ENCODE assay signal across 12 mouse cellular contexts in genomic region chr12:113101251-113101960, GRCm38 (mm10). TPM values are rescaled to one million over a fixed set of nuclear protein-coding genes. Genes with fewer than 3 reads are reported as not detected.
A peak's percentile ranks its signal among the peaks of the same experiment; 100 is the strongest.
DNase-seq lines count a peak whose midpoint lies in the region; ATAC-seq and TF ChIP-seq lines count a peak whose summit lies in the region.
"Had no signal": no experiment of that assay in that cellular context is flagged by ENCODE, and none has a peak within 500 bp of the region (broad histone marks: within the 10 kb centered on the region; RNA-seq: fewer than 3 reads in every experiment).

No protein-coding gene starts in this region.

- peak overlapping the region; percentile 23; the same call in 1 of the 2 replicates for H3K27ac ChIP-seq in heart, adult 2 months
- no peak overlapping the region for H3K27ac ChIP-seq in heart, embryonic 11.5 days (ENCODE audit: low read depth, low read length)
- H3K27ac ChIP-seq in limb, embryonic 12.5 days, result peak overlapping the region; percentile 37; the same call in 1 of the 2 replicates
- no peak overlapping the region for H3K27ac ChIP-seq in limb, embryonic 10.5 days

- no peaks in the 10 kb centered on the region for H3K36me3 ChIP-seq in heart, adult 2 months (ENCODE audit: control insufficient read depth, insufficient read depth, low read length)
- H3K36me3 ChIP-seq in heart, embryonic 11.5 days (ENCODE audit: control insufficient read depth, insufficient read depth, low read length), result 0 out of 2 replicates have a peak, but pooled peaks cover 2% of the 10 kb centered on the region
- peaks cover 46% of the 10 kb centered on the region for H3K36me3 ChIP-seq in limb, embryonic 12.5 days
- H3K36me3 ChIP-seq in limb, embryonic 10.5 days, result peaks cover 67% of the 10 kb centered on the region

- WGBS in heart, adult 2 months, result 63% methylated on average over 9 of the region's 9 CpGs
- WGBS in heart, embryonic 11.5 days (ENCODE audit: insufficient replicate concordance), result 84% methylated on average over 9 of the region's 9 CpGs
- 90% methylated on average over 9 of the region's 9 CpGs for WGBS in limb, embryonic 12.5 days
- WGBS in limb, embryonic 10.5 days, result 91% methylated on average over 9 of the region's 9 CpGs

- no peak overlapping the region for H3K4me3 ChIP-seq in heart, adult 2 months
- H3K4me3 ChIP-seq in heart, embryonic 11.5 days (ENCODE audit: low read depth, low read length), result no peak overlapping the region
- H3K4me3 ChIP-seq in limb, embryonic 12.5 days (replicated peaks), result no peak overlapping the region
- H3K4me3 ChIP-seq in limb, embryonic 10.5 days, result no peak overlapping the region

- H3K4me1 ChIP-seq in heart, adult 2 months (ENCODE audit: control insufficient read depth, insufficient read depth, low read length), result peaks cover 14% of the 10 kb centered on the region
- peaks cover 43% of the 10 kb centered on the region for H3K4me1 ChIP-seq in heart, embryonic 11.5 days (ENCODE audit: control insufficient read depth, insufficient read depth, low read length)
- H3K4me1 ChIP-seq in limb, embryonic 12.5 days (replicated peaks), result peaks cover 31% of the 10 kb centered on the region
- peaks cover 40% of the 10 kb centered on the region for H3K4me1 ChIP-seq in limb, embryonic 10.5 days

- peaks cover 13% of the 10 kb centered on the region for H3K79me2 ChIP-seq in heart, adult 2 months (replicated peaks; ENCODE audit: control insufficient read depth, insufficient read depth, low read length)

- no peak overlapping the region for H3K9ac ChIP-seq in heart, adult 2 months (ENCODE audit: low read depth, low read length)
- H3K9ac ChIP-seq in heart, embryonic 11.5 days (ENCODE audit: low read depth, low read length), result no peak overlapping the region
- H3K9ac ChIP-seq in limb, embryonic 12.5 days (replicated peaks), result no peak overlapping the region

- TF ChIP-seq EP300 in heart, adult 2 months (IDR thresholded peaks at IDR 0.05; ENCODE audit: insufficient read depth, low read depth, low read length), result no peak

- TF ChIP-seq POLR2A in heart, adult 2 months (IDR thresholded peaks at IDR 0.05; ENCODE audit: insufficient read depth, low read depth, low read length), result no peak

- intact Hi-C loops in heart, adult 2 months (cut with DNase I), result loop anchor here (2.0 to 10.0 kb wide), 2 partner anchors 97 to 227 kb away; no protein-coding TSS in a partner anchor

- no peak for ATAC-seq in heart, embryonic 11.5 days (replicated peaks; ENCODE audit: insufficient number of reproducible peaks, low FRiP score, low TSS enrichment)
- no peak for ATAC-seq in limb, embryonic 12.5 days (ENCODE audit: insufficient number of reproducible peaks, insufficient read depth, low FRiP score, low TSS enrichment, low read depth)

- H3K9me3 ChIP-seq in heart, embryonic 11.5 days (replicated peaks; ENCODE audit: control insufficient read depth, low read length), result no peaks in the 10 kb centered on the region
- no peaks in the 10 kb centered on the region for H3K9me3 ChIP-seq in limb, embryonic 12.5 days
- H3K9me3 ChIP-seq in limb, embryonic 10.5 days (replicated peaks), result no peaks in the 10 kb centered on the region

- no peak for DNase-seq in heart, adult 2 months
- DNase-seq in limb, embryonic 10.5 days (ENCODE audit: low spot score), result no peak
- peak; percentile 29 for DNase-seq in thymus, postnatal 25 days
- DNase-seq in thymus, postnatal 0 days (ENCODE audit: low spot score), result no peak
- peak; percentile 67 for DNase-seq in naive thymus-derived CD4-positive, alpha-beta T cell, adult 2 months (ENCODE audit: low read depth)
- DNase-seq in adrenal gland, adult (ENCODE audit: inconsistent age in 2 of 2, low spot score in 1 of 2), result no peak
- DNase-seq: kidney, adult 11 months; lung, adult 2 months had no signal

- no peaks in the 10 kb centered on the region for H3K27me3 ChIP-seq in heart, adult 2 months (ENCODE audit: control insufficient read depth, insufficient read depth, low read length)
- H3K27me3 ChIP-seq in heart, embryonic 11.5 days (ENCODE audit: control insufficient read depth, insufficient read depth, low read length), result no peaks in the 10 kb centered on the region
- no peaks in the 10 kb centered on the region for H3K27me3 ChIP-seq in limb, embryonic 12.5 days
- no peaks in the 10 kb centered on the region for H3K27me3 ChIP-seq in limb, embryonic 10.5 days (ENCODE audit: low read depth, poor library complexity, severe bottlenecking)

- H3K4me2 ChIP-seq in heart, embryonic 11.5 days, result no peak overlapping the region; the same call in 1 of the 2 replicates
- no peak overlapping the region; the same call in 1 of the 2 replicates for H3K4me2 ChIP-seq in limb, embryonic 12.5 days

- TF ChIP-seq CTCF in heart, adult 2 months (IDR thresholded peaks at IDR 0.05), result no peak

RNA-seq across cellular contexts. Expression of gene Mta1, which starts 3.3 kb away (rescaled TPM):
- 10 to 100 TPM; 44.8 to 54.8 TPM for total RNA-seq in heart, adult 2 months (2021)
- 35.4 and 42.4 TPM in 2 replicates for polyA plus RNA-seq in heart, adult 2 months (2012; rRNA removed)
- polyA plus RNA-seq in heart, embryonic 11.5 days (2014; fragmentation: Nextera tagmentation; extraction: Ambion mirVana), result 12.3 and 14.7 TPM in 2 replicates
- 19.3 and 20.5 TPM in 2 replicates for polyA plus RNA-seq in limb, embryonic 12.5 days (2016; fragmentation: Nextera tagmentation; extraction: Ambion mirVana)
- 22.9 and 25.9 TPM in 2 replicates for polyA plus RNA-seq in limb, embryonic 10.5 days (2016; fragmentation: Nextera tagmentation; extraction: Ambion mirVana)
- 11.7 and 13.6 TPM in 2 replicates for polyA plus RNA-seq in thymus, postnatal 0 days (2015; fragmentation: Nextera tagmentation; extraction: Ambion mirVana)

RNA-seq across cellular contexts. Expression of gene Tex22, which starts 27.1 kb away (rescaled TPM):
- total RNA-seq in heart, adult 2 months (2021), result under 1 TPM; 0.21 to 0.27 TPM
- polyA plus RNA-seq in heart, adult 2 months (2012; rRNA removed), result 0.50 TPM in 1 of 2 replicates, not detected in the other
- 0.16 TPM in 1 of 2 replicates, not detected in the other for polyA plus RNA-seq in heart, embryonic 11.5 days (2014; fragmentation: Nextera tagmentation; extraction: Ambion mirVana)
- not detected in 2 replicates for polyA plus RNA-seq in limb, embryonic 12.5 days (2016; fragmentation: Nextera tagmentation; extraction: Ambion mirVana)
- polyA plus RNA-seq in limb, embryonic 10.5 days (2016; fragmentation: Nextera tagmentation; extraction: Ambion mirVana), result 0.18 and 0.21 TPM in 2 replicates
- not detected in 2 replicates for polyA plus RNA-seq in thymus, postnatal 0 days (2015; fragmentation: Nextera tagmentation; extraction: Ambion mirVana)
- polyA plus RNA-seq: heart, embryonic 14.5 days; neural tube, embryonic 11.5 days had no signal

RNA-seq across cellular contexts. Expression of gene Crip2, which starts 38.6 kb away (rescaled TPM):
- total RNA-seq in heart, adult 2 months (2021), result 1,000 to 10,000 TPM; 1,390 to 1,660 TPM
- 3,159 and 3,188 TPM in 2 replicates for polyA plus RNA-seq in heart, adult 2 months (2012; rRNA removed)
- polyA plus RNA-seq in heart, embryonic 11.5 days (2014; fragmentation: Nextera tagmentation; extraction: Ambion mirVana), result 1,118 and 1,169 TPM in 2 replicates
- 51.4 and 53.7 TPM in 2 replicates for polyA plus RNA-seq in limb, embryonic 12.5 days (2016; fragmentation: Nextera tagmentation; extraction: Ambion mirVana)
- 58.8 and 63.8 TPM in 2 replicates for polyA plus RNA-seq in limb, embryonic 10.5 days (2016; fragmentation: Nextera tagmentation; extraction: Ambion mirVana)
- 113 and 122 TPM in 2 replicates for polyA plus RNA-seq in thymus, postnatal 0 days (2015; fragmentation: Nextera tagmentation; extraction: Ambion mirVana)

RNA-seq across cellular contexts. Expression of gene Crip1, which starts 44.7 kb away (rescaled TPM):
- 100 to 1,000 TPM; 194 to 200 TPM for total RNA-seq in heart, adult 2 months (2021)
- polyA plus RNA-seq in heart, adult 2 months (2012; rRNA removed), result 429 and 531 TPM in 2 replicates
- 525 and 533 TPM in 2 replicates for polyA plus RNA-seq in heart, embryonic 11.5 days (2014; fragmentation: Nextera tagmentation; extraction: Ambion mirVana)
- polyA plus RNA-seq in limb, embryonic 12.5 days (2016; fragmentation: Nextera tagmentation; extraction: Ambion mirVana), result 71.0 and 73.2 TPM in 2 replicates
- polyA plus RNA-seq in limb, embryonic 10.5 days (2016; fragmentation: Nextera tagmentation; extraction: Ambion mirVana), result 48.7 and 61.0 TPM in 2 replicates
- polyA plus RNA-seq in thymus, postnatal 0 days (2015; fragmentation: Nextera tagmentation; extraction: Ambion mirVana), result 2,725 and 3,094 TPM in 2 replicates

RNA-seq across cellular contexts. Expression of gene Tedc1, which starts 54.8 kb away (rescaled TPM):
- under 1 TPM; 0.34 to 0.52 TPM for total RNA-seq in heart, adult 2 months (2021)
- 0.45 and 0.67 TPM in 2 replicates for polyA plus RNA-seq in heart, adult 2 months (2012; rRNA removed)
- polyA plus RNA-seq in heart, embryonic 11.5 days (2014; fragmentation: Nextera tagmentation; extraction: Ambion mirVana), result 15.8 and 16.6 TPM in 2 replicates
- polyA plus RNA-seq in limb, embryonic 12.5 days (2016; fragmentation: Nextera tagmentation; extraction: Ambion mirVana), result 44.1 and 44.6 TPM in 2 replicates
- polyA plus RNA-seq in limb, embryonic 10.5 days (2016; fragmentation: Nextera tagmentation; extraction: Ambion mirVana), result 49.4 and 60.2 TPM in 2 replicates
- 49.4 and 71.1 TPM in 2 replicates for polyA plus RNA-seq in thymus, postnatal 0 days (2015; fragmentation: Nextera tagmentation; extraction: Ambion mirVana)

Comparison
In these comparisons a context has a peak if more than half of its experiments do, and no peak if none do; other contexts are left out.
1. DNase-seq: peak in thymus, postnatal 25 days (single experiment) and naive thymus-derived CD4-positive, alpha-beta T cell, adult 2 months (single experiment); none in heart, adult 2 months (0 of 2), limb, embryonic 10.5 days (single experiment), thymus, postnatal 0 days (single experiment) and adrenal gland, adult (0 of 2).
2. H3K27ac ChIP-seq: peak in heart, adult 2 months (single experiment) and limb, embryonic 12.5 days (single experiment); none in heart, embryonic 11.5 days (single experiment) and limb, embryonic 10.5 days (single experiment).